Mouse (Mus musculus): ENCODE measurements around the gene Gars. TPM values are rescaled to one million over a fixed set of nuclear protein-coding genes. Genes with fewer than 3 reads are reported as not detected.

The Gars gene
- polyA plus RNA-seq, 1 experiment from 2014 or later: 172 TPM

DNA sequence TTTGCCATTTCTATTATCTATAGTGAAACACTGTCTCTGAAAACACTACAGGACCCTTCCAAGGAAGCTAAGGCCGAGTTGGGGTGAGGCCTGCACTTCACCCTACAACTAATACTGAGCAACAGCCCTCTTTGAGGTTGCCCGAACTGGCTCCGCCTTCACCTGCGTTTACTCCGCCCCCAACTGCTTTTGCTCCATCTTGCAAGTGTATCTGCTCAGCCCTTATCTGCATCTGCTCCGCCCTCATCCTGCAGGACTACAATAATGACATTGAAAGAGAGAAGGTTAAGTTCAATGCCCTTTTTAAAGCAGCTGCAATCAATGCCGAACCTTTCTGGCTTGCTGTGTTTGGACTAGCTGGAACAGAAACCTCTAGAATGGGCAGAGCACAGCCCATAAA is 16.0 kb upstream of the Gars start:
- no peaks in the 10 kb centered on the region for H3K36me3 ChIP-seq (ENCODE audit: control insufficient read depth, insufficient read depth, low read length)
- H3K4me1 ChIP-seq (ENCODE audit: control insufficient read depth, insufficient read depth, low read length): peaks cover 6% of the 10 kb centered on the region
- no peak overlapping the region for H3K9ac ChIP-seq (ENCODE audit: low read depth, low read length)
- H3K27me3 ChIP-seq (replicated peaks; ENCODE audit: control insufficient read depth, insufficient read depth, low read length): no peaks in the 10 kb centered on the region
- H3K27ac ChIP-seq (ENCODE audit: low read length): no peak overlapping the region
- ATAC-seq: no peak
- H3K4me2 ChIP-seq (ENCODE audit: low read depth, low read length): no peak overlapping the region
- no peak overlapping the region for H3K4me3 ChIP-seq (ENCODE audit: low read length)
- WGBS: 83% methylated on average over 7 of the region's 7 CpGs
- H3K9me3 ChIP-seq (ENCODE audit: control insufficient read depth, low read length): no peaks in the 10 kb centered on the region

DNA sequence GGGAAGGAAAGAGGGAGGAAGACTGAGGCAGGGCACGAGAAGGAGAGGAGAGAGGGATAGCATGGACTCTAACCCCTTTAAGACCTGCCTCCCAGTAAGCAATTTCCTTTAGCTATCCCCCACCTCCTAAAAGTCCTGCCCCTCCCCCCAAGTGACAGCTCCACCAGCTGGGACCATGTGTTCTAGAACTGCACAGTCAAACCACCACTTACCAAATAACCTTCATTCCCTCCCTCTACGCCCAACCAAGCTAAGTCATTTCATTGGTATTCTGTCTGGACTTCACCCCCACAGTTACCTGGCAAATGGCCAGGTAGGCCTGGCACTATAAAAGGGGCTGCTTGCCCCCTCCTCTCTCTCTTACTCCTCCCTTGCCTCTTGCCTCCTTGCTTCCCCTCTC is 10.2 kb upstream of the Gars start:
- Histone ChIP-seq H3K4me3 (ENCODE audit: low read length) (no peak overlapping the region), H3K4me1 (ENCODE audit: control insufficient read depth, insufficient read depth, low read length) (no peaks in the 10 kb centered on the region), H3K27me3 (replicated peaks; ENCODE audit: control insufficient read depth, insufficient read depth, low read length) (no peaks in the 10 kb centered on the region), H3K4me2 (ENCODE audit: low read depth, low read length) (no peak overlapping the region), H3K9ac (ENCODE audit: low read depth, low read length) (no peak overlapping the region), H3K36me3 (ENCODE audit: control insufficient read depth, insufficient read depth, low read length) (no peaks in the 10 kb centered on the region), H3K9me3 (ENCODE audit: control insufficient read depth, low read length) (no peaks in the 10 kb centered on the region), H3K27ac (ENCODE audit: low read length) (no peak overlapping the region)
- 68% methylated on average over 2 of the region's 2 CpGs for WGBS
- ATAC-seq: peak; percentile 55; the same call in 1 of the 2 replicates

GRCm38 (mm10) chr6:55036731-55037130 is 1.1 kb upstream of the Gars start:
- Histone ChIP-seq H3K9ac (ENCODE audit: low read depth, low read length) (no peak overlapping the region), H3K27ac (ENCODE audit: low read length) (no peak overlapping the region), H3K27me3 (replicated peaks; ENCODE audit: control insufficient read depth, insufficient read depth, low read length) (no peaks in the 10 kb centered on the region), H3K9me3 (ENCODE audit: control insufficient read depth, low read length) (no peaks in the 10 kb centered on the region), H3K4me1 (ENCODE audit: control insufficient read depth, insufficient read depth, low read length) (peaks cover 14% of the 10 kb centered on the region), H3K4me2 (ENCODE audit: low read depth, low read length) (no peak overlapping the region), H3K36me3 (ENCODE audit: control insufficient read depth, insufficient read depth, low read length) (no peaks in the 10 kb centered on the region), H3K4me3 (ENCODE audit: low read length) (no peak overlapping the region)
- no peak for ATAC-seq
- WGBS: 90% methylated on average over 4 of the region's 4 CpGs

DNA sequence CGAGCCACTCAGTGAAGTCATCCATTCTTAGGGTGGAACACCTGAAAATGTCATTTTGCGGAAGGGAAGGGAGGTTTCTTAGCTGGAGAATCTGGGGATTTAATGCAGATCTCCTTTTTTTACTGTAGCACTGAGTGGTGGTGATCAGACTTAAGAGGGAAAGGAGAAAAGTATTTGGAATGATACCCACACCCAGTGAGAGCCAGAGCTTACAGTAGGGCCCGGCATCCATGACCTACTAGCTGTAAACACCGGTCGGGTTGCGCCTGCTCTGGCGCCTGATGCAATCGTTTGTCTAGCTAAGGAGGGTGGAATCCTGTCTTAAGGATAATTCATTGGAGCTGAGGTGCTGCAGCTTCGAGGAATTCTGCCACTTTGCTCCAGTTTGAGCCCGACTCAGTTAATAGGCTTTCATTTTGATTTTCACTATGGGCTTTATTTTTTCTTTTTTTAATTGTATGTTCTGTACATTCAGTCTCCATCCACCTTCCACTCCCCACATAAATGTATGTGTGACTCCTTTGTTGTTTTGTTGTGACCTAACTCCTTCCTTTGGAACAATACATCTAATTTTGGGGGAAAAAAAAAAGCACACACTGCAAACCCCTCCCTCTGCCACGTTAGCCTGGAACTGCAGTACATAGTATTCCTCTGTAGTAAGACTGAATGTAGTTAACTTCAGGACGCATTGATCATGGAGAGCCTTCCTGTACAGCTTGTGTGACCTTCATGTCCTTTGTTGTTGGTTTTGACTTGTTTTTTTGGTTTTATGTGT is 1.1 kb downstream of the Gars start:
- ATAC-seq: peak; percentile 47
- Histone ChIP-seq H3K4me3 (ENCODE audit: low read length) (peak overlapping the region; percentile 94), H3K4me2 (ENCODE audit: low read depth, low read length) (peak overlapping the region; percentile 79), H3K27ac (ENCODE audit: low read length) (peak overlapping the region; percentile 95), H3K27me3 (replicated peaks; ENCODE audit: control insufficient read depth, insufficient read depth, low read length) (no peaks in the 10 kb centered on the region), H3K9ac (ENCODE audit: low read depth, low read length) (peak overlapping the region; percentile 96), H3K4me1 (ENCODE audit: control insufficient read depth, insufficient read depth, low read length) (peaks cover 14% of the 10 kb centered on the region), H3K9me3 (ENCODE audit: control insufficient read depth, low read length) (no peaks in the 10 kb centered on the region), H3K36me3 (ENCODE audit: control insufficient read depth, insufficient read depth, low read length) (no peaks in the 10 kb centered on the region)
- WGBS: 2% methylated on average over 12 of the region's 12 CpGs

- H3K9ac ChIP-seq (ENCODE audit: low read depth, low read length): peak overlapping the region; percentile 96; the same call in 1 of the 2 replicates
- ATAC-seq: no peak
- H3K27ac ChIP-seq (ENCODE audit: low read length): no peak overlapping the region
- no peaks in the 10 kb centered on the region for H3K27me3 ChIP-seq (replicated peaks; ENCODE audit: control insufficient read depth, insufficient read depth, low read length)
- H3K4me2 ChIP-seq (ENCODE audit: low read depth, low read length): peak overlapping the region; percentile 79
- peak overlapping the region; percentile 94 for H3K4me3 ChIP-seq (ENCODE audit: low read length)
- H3K4me1 ChIP-seq (ENCODE audit: control insufficient read depth, insufficient read depth, low read length): peaks cover 14% of the 10 kb centered on the region
- H3K9me3 ChIP-seq (ENCODE audit: control insufficient read depth, low read length): no peaks in the 10 kb centered on the region
- 71% methylated on average over 6 of the region's 6 CpGs for WGBS
- H3K36me3 ChIP-seq (ENCODE audit: control insufficient read depth, insufficient read depth, low read length): no peaks in the 10 kb centered on the region
Observed at GRCm38 (mm10) chr6:55039446-55039783, 1.6 kb downstream of the Gars start.

DNA sequence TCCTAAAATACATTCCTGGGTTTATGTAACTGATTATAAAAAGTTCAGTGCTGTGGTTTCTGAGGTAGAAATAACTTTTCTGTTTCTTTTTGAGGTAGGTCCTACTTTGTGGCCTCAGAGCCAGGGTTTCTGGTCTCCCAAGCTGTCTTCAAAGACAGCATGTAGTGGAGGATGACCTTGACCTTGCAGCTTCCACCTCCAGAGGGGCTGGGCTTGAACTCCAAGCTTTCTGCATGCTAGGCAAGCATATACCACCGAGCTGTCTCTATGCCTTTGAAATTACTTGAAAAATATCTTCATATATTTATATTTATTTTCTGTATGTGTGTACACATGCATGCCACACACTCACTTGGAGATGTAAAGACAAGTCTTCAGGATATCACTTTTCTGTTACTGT is 2.2 kb downstream of the Gars start:
- Histone ChIP-seq H3K9ac (ENCODE audit: low read depth, low read length) (no peak overlapping the region), H3K27ac (ENCODE audit: low read length) (no peak overlapping the region), H3K36me3 (ENCODE audit: control insufficient read depth, insufficient read depth, low read length) (no peaks in the 10 kb centered on the region), H3K4me3 (ENCODE audit: low read length) (no peak overlapping the region), H3K4me2 (ENCODE audit: low read depth, low read length) (no peak overlapping the region), H3K9me3 (ENCODE audit: control insufficient read depth, low read length) (no peaks in the 10 kb centered on the region), H3K27me3 (replicated peaks; ENCODE audit: control insufficient read depth, insufficient read depth, low read length) (no peaks in the 10 kb centered on the region), H3K4me1 (ENCODE audit: control insufficient read depth, insufficient read depth, low read length) (peaks cover 14% of the 10 kb centered on the region)
- 68% methylated on average over 1 of the region's 1 CpGs for WGBS
- ATAC-seq: no peak

DNA sequence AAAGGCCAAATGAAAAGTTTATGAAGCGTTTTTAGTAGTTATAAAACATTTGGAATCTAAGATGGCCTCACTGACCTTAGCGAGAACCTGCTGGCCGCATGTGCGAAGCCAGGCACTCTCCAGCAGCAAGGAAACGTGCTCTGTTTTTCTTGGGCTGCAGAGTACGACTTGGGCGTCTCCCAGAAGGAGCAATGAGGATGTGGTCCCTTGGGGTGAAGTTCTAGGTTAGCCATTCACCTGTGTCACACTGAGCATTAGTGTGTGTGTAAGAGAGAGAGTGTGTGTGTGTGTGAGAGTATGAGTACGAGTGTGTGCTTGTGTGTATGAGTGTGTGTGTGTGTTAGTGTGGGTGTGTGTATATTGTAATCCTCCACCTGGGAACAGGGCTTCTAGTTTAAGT is 5.4 kb downstream of the Gars start:
- 63% methylated on average over 8 of the region's 8 CpGs for whole genome bisulfite sequencing
- 0 out of 2 replicates have a peak, but pooled peaks have one; percentile 35 for ATAC-seq
- Histone ChIP-seq H3K9ac (ENCODE audit: low read depth, low read length) (no peak overlapping the region), H3K4me3 (ENCODE audit: low read length) (no peak overlapping the region), H3K36me3 (ENCODE audit: control insufficient read depth, insufficient read depth, low read length) (0 out of 2 replicates have a peak, but pooled peaks cover 2% of the 10 kb centered on the region), H3K4me1 (ENCODE audit: control insufficient read depth, insufficient read depth, low read length) (peaks cover 10% of the 10 kb centered on the region; the same call in 1 of the 2 replicates), H3K27ac (ENCODE audit: low read length) (no peak overlapping the region), H3K9me3 (ENCODE audit: control insufficient read depth, low read length) (no peaks in the 10 kb centered on the region), H3K4me2 (ENCODE audit: low read depth, low read length) (no peak overlapping the region), H3K27me3 (replicated peaks; ENCODE audit: control insufficient read depth, insufficient read depth, low read length) (no peaks in the 10 kb centered on the region)

DNA sequence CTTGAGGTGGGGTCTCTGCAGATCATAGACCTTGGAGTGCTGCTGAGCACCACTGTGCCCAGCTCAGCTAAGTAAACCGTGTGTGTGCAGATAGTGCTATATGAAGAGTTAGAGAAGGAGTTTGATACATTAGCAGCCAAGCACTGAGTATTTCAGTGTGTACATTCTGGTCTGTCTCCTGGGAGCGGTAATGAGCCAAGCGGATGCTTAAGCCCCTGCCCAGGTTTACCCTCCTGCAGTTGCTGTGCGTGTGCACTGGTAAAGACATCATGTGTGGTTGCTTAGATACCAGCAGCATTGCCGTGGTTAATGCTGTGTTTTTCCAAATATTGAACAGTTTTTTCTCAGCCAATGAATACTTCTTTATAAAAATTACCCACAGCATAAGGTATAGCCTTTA is 6.7 kb downstream of the Gars start:
- Histone ChIP-seq H3K4me1 (ENCODE audit: control insufficient read depth, insufficient read depth, low read length) (peaks cover 1% of the 10 kb centered on the region; the same call in 1 of the 2 replicates), H3K9ac (ENCODE audit: low read depth, low read length) (no peak overlapping the region), H3K27ac (ENCODE audit: low read length) (no peak overlapping the region), H3K36me3 (ENCODE audit: control insufficient read depth, insufficient read depth, low read length) (0 out of 2 replicates have a peak, but pooled peaks cover 3% of the 10 kb centered on the region), H3K4me3 (ENCODE audit: low read length) (no peak overlapping the region), H3K9me3 (ENCODE audit: control insufficient read depth, low read length) (no peaks in the 10 kb centered on the region), H3K27me3 (replicated peaks; ENCODE audit: control insufficient read depth, insufficient read depth, low read length) (no peaks in the 10 kb centered on the region), H3K4me2 (ENCODE audit: low read depth, low read length) (no peak overlapping the region)
- 68% methylated on average over 5 of the region's 5 CpGs for WGBS
- no peak for ATAC-seq

GRCm38 (mm10) chr6:55045326-55045725 is 7.5 kb downstream of the Gars start:
- no peak overlapping the region for H3K9ac ChIP-seq (ENCODE audit: low read depth, low read length)
- WGBS: 64% methylated on average over 1 of the region's 1 CpGs
- H3K4me2 ChIP-seq (ENCODE audit: low read depth, low read length): no peak overlapping the region
- H3K27ac ChIP-seq (ENCODE audit: low read length): no peak overlapping the region
- H3K4me3 ChIP-seq (ENCODE audit: low read length): no peak overlapping the region
- no peak for ATAC-seq
- H3K27me3 ChIP-seq (replicated peaks; ENCODE audit: control insufficient read depth, insufficient read depth, low read length): no peaks in the 10 kb centered on the region
- H3K36me3 ChIP-seq (ENCODE audit: control insufficient read depth, insufficient read depth, low read length): 0 out of 2 replicates have a peak, but pooled peaks cover 3% of the 10 kb centered on the region
- no peaks in the 10 kb centered on the region for H3K4me1 ChIP-seq (ENCODE audit: control insufficient read depth, insufficient read depth, low read length)
- H3K9me3 ChIP-seq (ENCODE audit: control insufficient read depth, low read length): no peaks in the 10 kb centered on the region
